Mouse (Mus musculus) thymus, postnatal 10 days (tissue): Measurements from ENCODE around the gene Slf2.
A peak's percentile ranks its signal among the peaks of the same experiment; 100 is the strongest.

ENCODE experiments used
- DNase-seq, 2 experiments: peaks; one replicate each; pipeline ENCODE4 v3.0.0; 2021; ENCODE audit warnings: low spot score in 2 of 2

Gene Slf2

DNA sequence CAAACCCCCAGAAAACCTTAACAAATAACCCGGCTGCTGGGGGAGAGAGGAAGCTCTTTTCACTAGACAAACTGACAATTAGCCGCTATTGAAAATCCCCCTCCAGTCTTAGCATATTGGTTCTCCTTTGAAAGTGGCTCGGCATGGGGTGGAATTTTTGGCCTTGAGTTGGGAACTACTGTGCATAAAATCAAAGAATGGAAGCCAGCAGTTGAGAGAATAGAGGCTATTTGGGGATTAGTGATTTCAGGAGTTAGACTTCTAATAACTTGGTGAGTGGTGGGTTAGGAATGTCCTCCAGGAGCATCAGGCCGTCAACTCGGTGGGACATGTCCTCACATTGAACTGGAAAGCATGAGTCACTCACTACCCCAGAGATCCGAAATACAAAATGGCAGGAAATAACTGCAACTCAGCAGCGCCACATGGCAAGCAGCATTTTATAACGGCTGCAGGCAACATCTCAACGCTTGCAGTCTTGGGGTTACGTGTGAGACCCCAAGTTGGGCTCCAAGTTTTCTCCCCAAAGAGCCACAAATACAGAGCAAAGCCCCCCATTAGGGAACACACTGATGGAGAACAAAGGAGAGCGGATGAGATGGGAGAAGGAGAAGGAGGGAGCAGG lies 22.0 kb upstream of the Slf2 start:
- no peak for DNase-seq

DNA sequence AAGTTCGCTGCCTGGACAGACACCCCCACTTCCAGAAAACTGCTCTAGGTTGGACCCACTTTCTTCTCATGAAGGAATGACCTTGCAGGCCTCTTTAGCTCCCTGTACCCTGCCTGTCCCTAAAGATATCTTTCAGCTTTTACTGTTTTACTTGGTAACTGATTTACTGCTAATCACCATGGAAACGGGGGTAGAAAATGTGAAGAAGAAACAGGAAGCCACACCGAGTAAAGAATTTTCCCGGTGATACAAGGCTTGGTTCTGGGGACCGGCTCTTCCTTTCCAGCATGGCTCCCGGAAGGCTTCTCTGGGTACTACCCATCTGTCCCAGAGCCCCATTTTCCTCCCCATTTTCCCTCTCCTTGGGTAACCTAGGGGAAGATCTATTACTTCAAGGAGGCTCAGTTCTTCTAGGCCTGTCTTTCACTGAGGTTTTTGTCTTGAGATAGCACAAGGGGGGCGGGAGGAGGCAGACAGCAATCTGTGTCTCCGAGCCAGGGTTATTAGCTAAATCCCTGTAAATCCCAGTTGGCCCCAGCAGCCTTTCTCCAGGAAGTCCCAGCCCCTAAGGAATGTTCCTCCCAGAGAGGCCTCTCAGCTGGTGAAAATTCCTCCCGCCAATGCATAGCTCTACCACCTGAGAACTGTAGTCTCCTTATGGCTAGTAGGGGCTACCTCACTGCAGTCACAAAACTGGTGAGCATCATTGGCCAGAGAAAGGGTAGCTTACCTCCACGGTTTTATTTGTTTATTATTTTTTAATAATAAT lies 16.3 kb upstream of the Slf2 start:
- no peak for DNase-seq

DNA sequence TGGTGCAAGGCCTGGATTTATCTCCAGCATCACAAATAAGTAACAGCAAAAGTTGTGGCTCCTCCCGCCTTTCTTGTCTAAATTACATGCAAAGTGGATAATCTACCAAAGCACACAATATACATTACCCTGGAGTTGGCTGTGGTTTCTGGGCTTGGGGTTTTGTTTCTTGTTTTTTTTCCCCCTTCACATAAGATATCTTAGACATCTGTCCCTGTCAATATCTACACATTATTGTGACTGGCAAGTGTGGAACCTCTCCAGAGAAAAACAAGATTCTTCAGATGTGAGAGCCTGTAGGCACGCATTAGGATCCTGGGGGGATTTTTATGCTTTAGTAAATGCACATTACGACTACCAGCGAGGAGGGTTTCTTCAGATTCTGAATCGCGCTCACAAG lies 12.8 kb upstream of the Slf2 start:
- no peak for DNase-seq

DNA sequence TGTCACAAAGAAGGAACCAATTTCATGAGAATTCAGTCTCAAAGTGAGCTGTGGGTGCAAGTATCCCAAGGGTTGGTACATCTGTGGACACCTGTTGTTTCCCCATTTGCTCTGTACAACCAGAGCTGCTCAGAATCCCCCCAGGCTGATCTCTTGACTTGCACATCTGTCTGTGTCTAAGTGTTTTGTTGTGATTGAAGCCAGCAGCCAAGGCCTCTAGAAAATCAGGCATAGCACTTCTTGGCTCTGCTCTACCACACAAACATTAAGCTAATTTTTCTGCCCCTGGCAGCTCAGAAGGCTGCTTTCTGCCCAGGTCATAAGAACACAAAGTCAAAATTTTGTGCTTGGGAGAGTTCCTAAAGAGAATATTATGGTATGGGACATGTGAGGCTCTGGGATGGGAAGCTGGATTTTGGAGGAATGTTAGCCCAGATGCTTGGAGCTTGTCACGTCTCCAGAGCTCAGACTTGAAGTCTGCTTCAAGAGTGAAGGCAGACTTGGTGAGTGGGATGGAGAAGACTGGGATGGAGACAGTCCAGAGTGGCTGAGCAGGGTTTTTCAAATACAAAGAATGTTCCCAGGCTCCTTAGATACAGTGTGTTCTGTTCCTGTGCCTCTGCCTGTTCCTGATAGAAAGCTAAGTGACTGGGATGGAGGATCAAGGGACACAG lies 9.3 kb upstream of the Slf2 start:
- DNase-seq = no peak

DNA sequence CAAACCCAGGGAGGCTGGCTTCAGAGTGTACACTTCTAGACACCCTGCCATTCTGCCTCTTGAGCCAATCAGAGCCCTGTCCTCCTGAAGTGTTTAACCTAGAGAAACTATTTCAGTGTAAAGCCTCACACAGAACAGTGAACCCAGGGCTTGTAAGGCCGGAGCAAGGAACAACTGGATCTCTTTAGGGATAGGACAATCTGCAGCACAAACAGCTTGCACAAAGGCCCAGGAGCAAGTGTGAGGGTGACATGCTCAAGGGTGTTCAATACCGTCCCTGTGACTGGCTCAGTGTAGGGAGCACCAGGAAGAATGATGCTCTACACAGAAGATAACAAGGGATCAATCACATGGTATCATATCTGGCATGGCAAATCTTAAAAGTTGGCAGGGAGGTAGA lies 8.4 kb upstream of the Slf2 start:
- no peak for DNase-seq

DNA sequence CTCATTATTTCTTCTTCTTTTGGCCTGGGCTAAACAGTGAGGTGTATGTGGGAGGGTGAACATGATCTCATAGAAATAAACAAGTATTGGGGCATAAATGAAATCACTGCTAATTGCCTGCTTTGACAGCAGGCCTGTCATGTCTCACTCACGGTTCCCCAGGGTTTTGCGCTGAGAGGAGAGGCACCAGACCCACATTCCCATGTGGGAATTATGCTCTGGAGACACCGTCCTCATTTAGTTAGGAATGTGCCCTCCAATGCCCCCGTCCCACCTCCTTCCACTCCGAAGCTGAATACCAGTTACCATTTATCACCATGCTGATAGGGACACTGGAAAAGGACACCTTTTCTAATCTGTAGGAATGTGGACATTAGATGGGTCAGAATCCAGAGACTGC lies 6.3 kb upstream of the Slf2 start:
- DNase-seq = no peak

DNA sequence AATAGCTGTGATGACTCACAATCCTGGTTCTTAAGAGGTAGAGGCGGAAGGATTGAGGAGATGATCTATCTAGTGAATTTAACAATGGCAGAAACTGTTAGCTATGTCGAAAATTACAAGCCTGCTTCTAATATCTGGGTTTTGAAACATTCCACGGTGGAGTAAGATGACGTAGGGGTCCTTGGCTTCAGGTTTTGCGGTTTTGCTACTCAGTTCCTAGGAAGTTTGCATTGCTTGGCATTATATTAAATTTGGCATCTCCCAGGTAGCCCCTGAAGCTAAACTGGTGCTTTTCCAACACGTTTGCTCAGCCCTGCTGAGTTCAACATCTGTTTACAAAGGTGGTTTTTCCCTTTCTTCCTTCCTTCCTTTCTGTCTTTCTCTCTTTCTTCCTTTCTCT lies 4.2 kb upstream of the Slf2 start:
- no peak for DNase-seq

DNA sequence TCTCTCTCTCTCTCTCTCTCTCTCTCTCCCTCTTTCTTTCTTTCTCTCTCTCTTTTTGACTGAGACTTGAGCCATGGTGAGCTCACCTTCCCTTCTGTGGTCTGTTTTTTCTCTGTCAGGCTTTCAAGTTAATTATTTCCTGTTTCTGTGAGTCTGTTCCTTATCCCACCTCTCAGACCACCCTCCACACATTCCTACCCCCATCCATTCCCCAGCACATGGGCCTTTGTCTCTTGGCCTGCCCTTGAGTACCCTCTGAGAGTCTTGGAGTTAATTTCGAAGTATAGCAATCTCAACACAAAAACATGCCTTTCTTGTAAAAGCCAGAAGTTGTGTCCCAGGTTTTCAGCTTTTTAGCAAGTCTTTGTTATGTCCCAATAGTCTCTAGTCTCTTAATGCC lies 3.7 kb upstream of the Slf2 start:
- no peak for DNase-seq

DNA sequence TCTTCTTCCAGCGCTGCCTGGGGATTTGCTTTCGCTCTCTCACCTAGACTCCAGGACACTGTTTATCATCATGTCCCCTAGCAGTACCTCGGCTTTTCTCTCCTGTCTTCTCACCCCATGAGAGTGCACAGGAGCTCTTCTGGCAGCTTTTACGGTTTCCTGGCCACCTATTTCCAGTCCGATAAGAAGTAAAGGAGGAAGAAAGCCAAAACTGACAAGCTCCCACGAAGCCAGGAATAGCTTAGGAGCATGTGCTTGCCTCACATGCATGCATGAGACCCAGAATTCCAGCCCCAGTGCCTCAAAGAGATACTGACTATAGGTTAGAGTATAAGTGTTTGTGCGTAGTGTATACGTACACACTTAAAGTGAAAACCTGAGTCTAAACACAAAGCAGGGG lies 2.8 kb upstream of the Slf2 start:
- no peak for DNase-seq

DNA sequence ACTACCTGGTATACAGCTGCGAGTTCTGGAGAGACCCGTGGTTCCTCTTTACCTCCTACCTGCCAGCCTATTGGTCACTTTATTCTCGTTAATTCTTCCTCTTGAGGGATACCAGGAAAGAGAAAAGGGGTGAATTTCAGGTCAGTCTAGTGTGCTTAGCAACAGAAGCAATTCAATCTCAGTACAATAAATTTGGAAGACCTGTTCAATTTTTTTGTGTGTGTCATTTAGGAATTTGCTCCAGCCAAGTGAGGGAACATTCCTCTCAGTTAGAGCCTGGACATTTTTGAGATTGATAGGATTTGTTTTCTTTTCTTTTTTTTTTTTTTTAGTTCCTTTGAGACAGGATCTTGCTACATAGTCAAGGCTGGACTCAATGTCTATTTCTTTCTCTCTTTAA lies 1.7 kb upstream of the Slf2 start:
- no peak for DNase-seq

DNA sequence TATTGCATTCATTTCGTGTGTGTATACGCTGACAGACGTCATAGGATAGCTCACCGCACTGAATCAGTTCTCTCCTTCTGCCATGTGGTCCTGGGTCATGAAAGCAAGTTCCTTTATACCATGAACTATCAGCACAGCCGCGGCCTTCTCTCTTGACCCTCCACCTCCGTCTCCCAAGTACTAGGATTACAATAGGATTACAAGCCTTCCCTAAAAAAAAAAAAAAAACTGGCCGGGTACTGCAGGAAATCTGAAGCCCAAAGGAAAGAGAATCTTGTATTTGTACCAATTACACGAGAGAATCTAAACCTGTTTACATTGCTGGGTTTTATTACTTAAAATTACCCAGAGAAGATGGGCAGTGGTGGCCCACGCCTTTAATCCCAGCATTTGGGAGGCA lies 1.3 kb upstream of the Slf2 start:
- DNase-seq = no peak

DNA sequence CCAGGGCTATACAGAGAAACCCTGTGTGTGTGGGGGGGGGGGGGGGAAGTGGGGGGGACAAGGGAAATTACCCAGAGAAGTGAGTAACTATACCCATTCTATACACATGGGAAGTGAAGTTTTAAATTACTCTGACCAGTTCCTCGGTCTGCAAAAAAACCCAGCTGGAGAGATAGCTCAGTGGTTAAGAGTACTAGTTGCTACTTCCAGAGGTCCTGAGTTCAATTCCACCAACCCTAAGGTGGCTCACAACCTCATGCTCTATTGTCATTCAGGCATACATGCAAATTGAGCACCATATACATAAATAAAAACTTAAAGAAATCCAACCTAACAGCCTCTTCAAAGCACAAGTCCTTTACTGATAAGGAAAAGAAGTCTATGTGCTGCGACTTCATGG lies 829 bp upstream of the Slf2 start:
- no peak for DNase-seq

DNA sequence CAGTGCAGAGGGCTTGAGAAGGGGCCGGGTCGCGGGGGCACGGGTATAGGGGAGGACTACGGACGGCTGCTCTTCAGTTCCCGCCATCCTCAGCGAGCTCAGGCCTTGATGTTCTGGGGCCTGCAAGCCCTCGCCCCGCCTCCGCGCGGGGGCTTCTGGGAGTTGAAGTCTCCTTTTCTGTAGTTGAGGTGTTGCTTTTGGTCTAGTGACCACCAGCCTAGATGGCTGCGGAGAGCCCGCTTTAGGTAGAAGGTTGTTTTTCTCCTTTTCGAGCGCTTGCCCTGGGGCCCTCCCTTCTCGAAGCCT lies 456 bp downstream of the Slf2 start:
- peak; percentile 78 to 82 for DNase-seq

DNA sequence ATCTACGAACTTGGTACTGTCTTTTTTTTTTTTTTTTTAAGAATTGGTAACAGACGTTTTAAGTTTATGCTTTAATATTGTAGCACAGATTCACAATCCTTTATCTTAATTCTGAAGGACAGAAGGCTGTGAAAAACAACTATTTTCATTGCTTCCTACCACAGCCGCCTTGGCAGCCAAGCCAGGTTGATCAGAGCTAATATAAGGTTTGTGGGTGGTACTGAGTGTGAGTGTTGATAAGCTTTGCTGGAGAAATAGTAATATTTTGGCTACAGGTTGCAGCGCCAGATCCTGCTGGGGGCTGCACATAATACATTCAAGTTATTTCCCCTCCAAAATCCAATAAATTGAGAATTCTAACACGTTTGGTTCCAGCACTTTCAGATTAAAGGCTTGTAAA lies 1.1 kb downstream of the Slf2 start:
- no peak for DNase-seq

DNA sequence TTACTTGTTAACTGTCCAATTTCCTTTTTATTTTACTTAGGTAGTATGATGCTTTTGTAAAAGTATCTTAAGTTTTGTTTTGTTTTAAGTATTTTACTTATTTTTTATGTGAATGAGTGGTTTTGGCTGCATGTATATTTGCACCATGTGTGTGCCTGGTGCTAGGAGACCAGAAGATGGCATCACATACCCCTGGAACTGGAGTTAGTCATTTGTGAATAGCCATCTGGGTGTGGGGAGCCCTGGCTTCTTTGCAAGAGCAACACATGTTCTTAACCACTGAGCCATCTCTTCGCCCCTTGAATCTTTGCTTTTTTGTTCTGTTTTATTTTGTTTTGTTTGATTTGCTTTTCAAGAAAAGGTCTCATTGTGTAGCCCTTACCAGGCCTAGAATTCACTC lies 2.2 kb downstream of the Slf2 start:
- DNase-seq = no peak

DNA sequence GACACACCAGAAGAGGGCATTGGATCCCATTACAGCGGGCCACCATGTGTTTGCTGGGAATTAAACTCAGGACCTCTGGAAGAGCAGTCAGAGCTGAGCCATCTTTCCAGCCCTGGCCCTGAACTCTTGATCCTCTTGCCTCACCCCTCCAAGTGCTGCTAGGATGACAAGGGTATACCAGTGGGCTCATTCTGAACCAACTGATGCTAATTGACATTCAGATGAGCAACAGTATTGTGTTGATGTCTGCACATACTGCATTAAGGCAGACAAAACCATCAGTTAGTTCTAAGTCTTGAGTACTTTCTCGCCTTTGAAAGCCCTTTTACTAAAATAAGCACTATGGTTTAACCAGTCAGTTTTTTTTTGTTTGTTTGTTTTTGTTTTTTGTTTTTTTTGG lies 28.7 kb downstream of the Slf2 start:
- DNase-seq = no peak

DNA sequence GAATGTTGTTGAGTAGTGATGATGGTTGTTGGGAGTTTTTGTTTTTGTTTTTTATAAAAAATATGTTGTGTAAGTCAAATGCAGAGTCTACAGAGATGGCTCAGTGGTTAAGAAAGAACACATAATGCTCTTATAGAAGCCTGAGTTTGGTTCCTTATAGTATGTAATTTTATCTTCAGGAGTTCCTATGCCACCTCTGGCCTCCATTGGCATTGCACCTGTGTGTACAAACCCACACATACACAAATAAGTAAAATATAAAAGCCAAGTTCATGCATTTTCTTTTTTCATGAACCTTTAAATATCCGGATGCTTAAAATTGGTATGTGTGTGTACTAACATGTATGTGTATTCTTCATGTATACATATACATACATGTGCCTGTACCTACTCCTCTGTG lies 35.0 kb downstream of the Slf2 start:
- no peak for DNase-seq

DNA sequence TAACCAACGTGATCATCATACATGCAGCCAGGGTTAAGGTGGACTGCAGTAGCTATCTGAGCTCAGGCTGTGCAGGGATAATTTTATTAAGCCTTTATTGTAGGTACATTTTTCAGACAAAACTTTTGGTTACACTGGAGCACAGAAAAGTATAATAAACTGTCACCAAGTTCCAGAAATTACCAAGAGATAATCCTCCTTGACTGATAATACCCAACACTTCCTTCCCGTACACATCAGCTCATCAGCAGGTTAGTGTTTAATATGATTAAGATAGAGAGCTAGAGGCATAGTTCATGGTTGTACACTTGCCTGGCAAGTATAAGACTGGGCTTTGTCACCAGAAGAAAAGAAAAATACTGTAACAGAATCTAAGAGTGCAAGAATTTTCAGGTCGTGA lies 37.4 kb downstream of the Slf2 start:
- DNase-seq = no peak

DNA sequence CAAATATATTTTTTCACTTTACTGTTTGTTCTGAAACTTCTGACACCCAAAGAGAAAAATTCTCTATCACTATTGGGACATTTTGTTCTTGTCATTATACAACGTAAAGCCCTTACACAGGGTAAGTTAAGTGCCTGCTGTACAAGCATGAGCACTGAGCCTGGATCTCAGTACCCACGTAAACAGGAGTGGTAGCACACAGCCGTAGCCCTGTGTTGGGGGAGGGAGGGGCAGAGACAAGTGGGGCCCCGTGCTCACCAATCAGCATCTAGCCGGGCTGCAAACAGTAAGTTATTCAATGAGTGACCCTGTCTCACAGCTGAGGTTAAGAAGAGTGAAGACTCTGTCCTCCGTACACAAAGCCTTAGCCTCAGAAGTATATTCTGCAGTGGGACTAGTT lies 45.7 kb downstream of the Slf2 start:
- DNase-seq = no peak

DNA sequence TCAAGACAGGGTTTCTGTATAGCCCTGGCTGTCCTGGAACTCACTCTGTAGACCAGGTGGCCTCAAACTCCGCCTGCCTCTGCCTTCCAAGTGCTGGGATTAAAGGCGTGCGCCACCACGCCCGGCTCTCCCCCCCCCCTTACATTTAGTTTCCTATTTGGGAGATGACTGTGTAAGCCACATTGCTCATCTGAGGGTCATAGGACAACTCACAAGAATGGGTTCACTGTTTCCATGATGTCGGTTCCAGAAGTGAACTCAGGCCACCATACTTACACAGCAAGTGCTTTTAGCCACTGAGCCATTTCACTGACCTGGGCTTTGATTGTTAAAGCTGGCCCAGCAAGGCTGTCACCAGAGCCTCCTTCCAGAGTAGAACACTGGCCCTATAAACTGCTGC lies 46.2 kb downstream of the Slf2 start:
- DNase-seq = no peak

DNA sequence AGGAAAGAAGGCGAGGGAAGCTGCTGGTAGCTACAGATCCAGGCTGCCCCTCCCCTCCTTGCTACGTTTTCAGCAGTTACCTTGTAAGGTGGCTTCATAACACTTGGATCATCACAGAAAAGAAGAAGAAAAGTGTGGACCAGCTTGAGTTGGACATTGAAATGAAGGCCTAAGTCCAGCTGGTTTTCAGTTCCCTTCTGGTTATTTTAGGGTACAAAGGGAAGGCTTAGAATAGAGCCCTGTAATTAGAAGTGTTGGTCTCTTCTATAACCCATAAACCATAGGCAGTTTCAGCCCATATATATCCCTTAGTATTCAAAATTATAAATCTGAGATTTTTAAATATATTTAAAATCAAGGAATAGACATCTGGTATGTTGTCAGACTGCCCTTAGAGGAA lies 49.8 kb downstream of the Slf2 start:
- no peak for DNase-seq

DNA sequence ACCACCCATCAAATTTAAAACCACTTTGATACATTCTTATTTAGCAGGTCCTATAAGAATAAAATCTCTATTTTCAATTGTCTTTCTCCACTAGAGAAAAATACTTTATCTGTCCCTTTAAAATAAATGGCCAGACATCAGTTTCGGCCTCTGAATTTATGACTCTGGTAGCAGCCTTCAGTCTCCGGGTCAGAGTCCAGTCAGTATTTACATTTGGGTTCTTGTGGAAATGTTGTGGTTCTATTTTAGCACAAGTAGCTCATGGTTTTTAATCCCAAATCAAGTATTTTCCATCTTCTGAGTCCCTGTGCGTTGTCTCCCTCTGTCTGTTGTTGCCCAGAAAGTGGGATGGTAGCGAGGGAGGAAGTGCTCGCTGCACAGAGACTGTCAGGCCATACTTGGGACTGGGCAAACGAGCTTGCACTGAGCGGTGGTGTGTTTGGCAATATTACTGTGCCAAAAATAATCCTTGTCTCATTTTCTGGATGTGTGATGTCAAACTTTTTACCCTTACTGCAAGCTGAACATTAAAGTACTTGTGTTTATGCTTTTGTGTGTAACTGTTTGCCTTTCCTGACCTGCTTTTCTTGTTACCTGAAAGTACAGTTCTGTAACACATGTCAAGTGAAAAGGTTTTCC lies 51.6 kb downstream of the Slf2 start:
- DNase-seq = no peak

DNA sequence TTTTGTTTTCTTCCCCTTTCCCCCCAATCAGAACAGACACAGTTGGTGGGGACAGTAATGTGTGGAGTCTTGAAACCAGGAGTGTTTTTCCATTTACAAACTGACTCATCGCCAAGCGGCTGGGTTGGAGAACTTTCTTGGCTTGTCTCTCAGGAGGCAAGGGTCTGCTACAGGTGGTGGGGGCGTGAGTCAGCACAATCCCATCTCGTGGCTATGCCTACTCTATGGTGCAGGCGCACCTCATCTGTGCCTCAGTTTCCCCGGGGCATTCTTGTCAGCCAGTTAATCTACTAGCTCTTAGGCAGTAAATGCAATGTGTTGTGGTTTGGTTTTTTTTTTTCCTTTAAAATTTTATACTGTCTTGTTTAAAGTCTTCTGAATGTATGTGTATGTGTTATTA lies 52.4 kb downstream of the Slf2 start:
- DNase-seq = no peak
